Mouse (Mus musculus) forebrain, embryonic 13.5 days (tissue): ENCODE results near the gene Cenpq. TPM values are rescaled to one million over a fixed set of nuclear protein-coding genes. Genes with fewer than 3 reads are reported as not detected.

Experiments used
- ATAC-seq: fragments of 200-750 bp; cut with Nextera tagmentation; 2 replicates; pipeline ENCODE4 v1.8.0; 2017
- H3K27ac ChIP-seq: fragments of 300-500 bp; sonication (generic); 2 replicates; pipeline ENCODE4 v1.5.1; 2015; ENCODE audit warnings: inconsistent platforms, mild to moderate bottlenecking, moderate library complexity
- H3K27me3 ChIP-seq: fragments of 300-500 bp; sonication (generic); 2 replicates; pipeline ENCODE4 v1.6.1; 2015; ENCODE audit warnings: mild to moderate bottlenecking, inconsistent platforms
- H3K36me3 ChIP-seq: fragments of 300-500 bp; sonication (generic); 2 replicates; pipeline ENCODE4 v1.6.1; 2015; ENCODE audit warnings: mild to moderate bottlenecking, inconsistent platforms; ENCODE audit not compliant: poor library complexity, severe bottlenecking
- H3K4me1 ChIP-seq: fragments of 300-500 bp; sonication (generic); 2 replicates; pipeline ENCODE4 v1.6.1; 2015; ENCODE audit warnings: inconsistent platforms
- H3K4me2 ChIP-seq: fragments of 300-500 bp; sonication (generic); 2 replicates; pipeline ENCODE4 v1.6.1; 2015; ENCODE audit warnings: inconsistent platforms, mild to moderate bottlenecking, moderate library complexity
- H3K4me3 ChIP-seq: fragments of 300-500 bp; sonication (generic); 2 replicates; pipeline ENCODE4 v1.5.1; 2015; ENCODE audit warnings: mild to moderate bottlenecking, inconsistent platforms
- H3K9ac ChIP-seq: fragments of 300-500 bp; sonication (generic); 2 replicates; pipeline ENCODE4 v1.6.1; 2015; ENCODE audit warnings: mild to moderate bottlenecking, inconsistent platforms
- H3K9me3 ChIP-seq: fragments of 300-500 bp; sonication (generic); replicated peaks from 2 replicates; pipeline ENCODE4 v1.6.1; 2016; ENCODE audit warnings: inconsistent platforms
- WGBS: fragments of 180-500 bp; shearing (Covaris S2); methylation state at CpG from one replicate; pipeline ENCODE4 v1.1.7; 2015; 5-methylcytosine and 5-hydroxymethylcytosine counted together
- polyA plus RNA-seq: library from polyadenylated mRNA; unstranded; fragments of >200 nt; fragmentation: Nextera tagmentation; extraction: Ambion mirVana; gene quantifications from 2 replicates; pipeline ENCODE4 v1.2.1, GENCODE M21; 2015

Cenpq gene
- 29.5 and 29.6 TPM in 2 replicates for polyA plus RNA-seq

- Histone ChIP-seq H3K9ac (peak within 1 kb of the TSS; percentile 73), H3K27ac (peak within 1 kb of the TSS; percentile 88), H3K4me2 (peak within 1 kb of the TSS; percentile 72), H3K9me3 (no peaks in the 10 kb centered on the region), H3K4me1 (peaks cover 7% of the 10 kb centered on the region), H3K27me3 (no peaks in the 10 kb centered on the region), H3K36me3 (peaks cover 11% of the 10 kb centered on the region; the same call in 1 of the 2 replicates), H3K4me3 (peak within 1 kb of the TSS; percentile 66)
- ATAC-seq = peak; percentile 100
- WGBS = under 1% methylated on average over 50 of the region's 50 CpGs
These were observed at the start of gene Cenpq, which contains the start of gene Mut for GRCm38 (mm10) chr17:40934420-40935231. Gene Cenpq, minus strand, starts transcription at chr17:40935047. Gene Mut, plus strand, starts transcription at chr17:40934685.

- Histone ChIP-seq H3K9me3 (no peaks in the 10 kb centered on the region), H3K36me3 (no peaks in the 10 kb centered on the region), H3K27ac (no peak overlapping the region), H3K9ac (no peak overlapping the region), H3K4me1 (no peaks in the 10 kb centered on the region), H3K4me3 (no peak overlapping the region), H3K4me2 (no peak overlapping the region), H3K27me3 (no peaks in the 10 kb centered on the region)
- ATAC-seq = peak; percentile 63
- WGBS = 67% methylated on average over 11 of the region's 11 CpGs
These were observed 43.1 kb upstream of the Cenpq start for GRCm38 (mm10) chr17:40977914-40978313.

GRCm38 (mm10) chr17:40948518-40948917, 13.7 kb upstream of the Cenpq start:
- Histone ChIP-seq H3K4me1 (no peaks in the 10 kb centered on the region), H3K36me3 (peaks cover 42% of the 10 kb centered on the region), H3K4me2 (no peak overlapping the region), H3K9me3 (no peaks in the 10 kb centered on the region), H3K9ac (no peak overlapping the region), H3K27me3 (no peaks in the 10 kb centered on the region), H3K4me3 (no peak overlapping the region), H3K27ac (no peak overlapping the region)
- 91% methylated on average over 3 of the region's 3 CpGs for WGBS
- no peak for ATAC-seq

GRCm38 (mm10) chr17:40933985-40934384, 862 bp downstream of the Cenpq start:
- H3K36me3 ChIP-seq = peaks cover 13% of the 10 kb centered on the region
- H3K27me3 ChIP-seq = no peaks in the 10 kb centered on the region
- H3K9ac ChIP-seq = peak overlapping the region; percentile 61
- H3K4me1 ChIP-seq = peaks cover 7% of the 10 kb centered on the region
- peak overlapping the region; percentile 72 for H3K4me2 ChIP-seq
- H3K9me3 ChIP-seq = no peaks in the 10 kb centered on the region
- H3K27ac ChIP-seq = no peak overlapping the region
- peak overlapping the region; percentile 66 for H3K4me3 ChIP-seq
- WGBS = under 1% methylated on average over 14 of the region's 14 CpGs
- ATAC-seq = peak; percentile 55

GRCm38 (mm10) chr17:40915499-40915898, 19.3 kb downstream of the Cenpq start:
- Histone ChIP-seq H3K27ac (no peak overlapping the region), H3K27me3 (no peaks in the 10 kb centered on the region), H3K4me1 (no peaks in the 10 kb centered on the region), H3K9ac (no peak overlapping the region), H3K36me3 (no peaks in the 10 kb centered on the region), H3K4me3 (no peak overlapping the region), H3K4me2 (no peak overlapping the region), H3K9me3 (no peaks in the 10 kb centered on the region)
- no peak for ATAC-seq
- 98% methylated on average over 2 of the region's 2 CpGs for whole genome bisulfite sequencing

- Histone ChIP-seq H3K27ac (no peak within 1 kb of the TSS), H3K27me3 (no peaks in the 10 kb centered on the region), H3K36me3 (no peaks in the 10 kb centered on the region), H3K9ac (no peak within 1 kb of the TSS), H3K9me3 (no peaks in the 10 kb centered on the region), H3K4me3 (no peak within 1 kb of the TSS), H3K4me2 (no peak within 1 kb of the TSS), H3K4me1 (no peaks in the 10 kb centered on the region)
- no peak for ATAC-seq
- 92% methylated on average over 2 of the region's 2 CpGs for WGBS
These were observed 20.6 kb downstream of the Cenpq start, which contains the start of gene Glyatl3 for GRCm38 (mm10) chr17:40914250-40914649. Gene Glyatl3, minus strand, starts transcription at chr17:40914350.

GRCm38 (mm10) chr17:40904721-40905154, 30.1 kb downstream of the Cenpq start:
- Histone ChIP-seq H3K4me2 (peak overlapping the region; percentile 39), H3K4me3 (no peak overlapping the region), H3K9ac (no peak overlapping the region), H3K9me3 (no peaks in the 10 kb centered on the region), H3K27ac (no peak overlapping the region), H3K4me1 (no peaks in the 10 kb centered on the region), H3K36me3 (no peaks in the 10 kb centered on the region), H3K27me3 (no peaks in the 10 kb centered on the region)
- WGBS = 9% methylated on average over 13 of the region's 14 CpGs
- no peak for ATAC-seq

GRCm38 (mm10) chr17:40904056-40904597, 30.7 kb downstream of the Cenpq start:
- Histone ChIP-seq H3K27me3 (no peaks in the 10 kb centered on the region), H3K9ac (no peak overlapping the region), H3K4me3 (no peak overlapping the region), H3K9me3 (no peaks in the 10 kb centered on the region), H3K4me2 (peak overlapping the region; percentile 39; the same call in 1 of the 2 replicates), H3K4me1 (no peaks in the 10 kb centered on the region), H3K27ac (no peak overlapping the region), H3K36me3 (no peaks in the 10 kb centered on the region)
- WGBS = 8% methylated on average over 11 of the region's 11 CpGs
- ATAC-seq = peak; percentile 8; the same call in 1 of the 2 replicates

- H3K9ac ChIP-seq = no peak overlapping the region
- no peak overlapping the region for H3K4me2 ChIP-seq
- 79% methylated on average over 4 of the region's 4 CpGs for WGBS
- H3K36me3 ChIP-seq = no peaks in the 10 kb centered on the region
- no peaks in the 10 kb centered on the region for H3K27me3 ChIP-seq
- H3K27ac ChIP-seq = no peak overlapping the region
- no peaks in the 10 kb centered on the region for H3K9me3 ChIP-seq
- no peak for ATAC-seq
- H3K4me1 ChIP-seq = no peaks in the 10 kb centered on the region
- H3K4me3 ChIP-seq = no peak overlapping the region
These were observed 31.5 kb downstream of the Cenpq start for GRCm38 (mm10) chr17:40903345-40903744.

GRCm38 (mm10) chr17:40899783-40900363, 35.0 kb downstream of the Cenpq start:
- Histone ChIP-seq H3K4me1 (no peaks in the 10 kb centered on the region), H3K9ac (no peak overlapping the region), H3K9me3 (no peaks in the 10 kb centered on the region), H3K27ac (no peak overlapping the region), H3K27me3 (no peaks in the 10 kb centered on the region), H3K4me2 (no peak overlapping the region), H3K36me3 (no peaks in the 10 kb centered on the region), H3K4me3 (no peak overlapping the region)
- 47% methylated on average over 4 of the region's 4 CpGs for WGBS
- ATAC-seq = no peak

GRCm38 (mm10) chr17:40896863-40897262, 38.0 kb downstream of the Cenpq start:
- H3K4me1 ChIP-seq = no peaks in the 10 kb centered on the region
- no peaks in the 10 kb centered on the region for H3K9me3 ChIP-seq
- no peaks in the 10 kb centered on the region for H3K27me3 ChIP-seq
- H3K9ac ChIP-seq = no peak overlapping the region
- no peak overlapping the region for H3K4me3 ChIP-seq
- H3K4me2 ChIP-seq = no peak overlapping the region
- 80% methylated on average over 1 of the region's 1 CpGs for WGBS
- H3K27ac ChIP-seq = no peak overlapping the region
- ATAC-seq = no peak
- H3K36me3 ChIP-seq = no peaks in the 10 kb centered on the region

GRCm38 (mm10) chr17:40887849-40888536, 46.9 kb downstream of the Cenpq start:
- ATAC-seq = no peak
- WGBS = 79% methylated on average over 4 of the region's 4 CpGs
- Histone ChIP-seq H3K36me3 (no peaks in the 10 kb centered on the region), H3K27me3 (no peaks in the 10 kb centered on the region), H3K4me2 (no peak overlapping the region), H3K4me3 (no peak overlapping the region), H3K9ac (no peak overlapping the region), H3K4me1 (no peaks in the 10 kb centered on the region), H3K27ac (no peak overlapping the region), H3K9me3 (no peaks in the 10 kb centered on the region)
